Mouse (Mus musculus) hindbrain, embryonic 16.5 days (tissue): ENCODE results near the gene Zfp426. TPM values are rescaled to one million over a fixed set of nuclear protein-coding genes. Genes with fewer than 3 reads are reported as not detected.

ENCODE experiments used
- ATAC-seq: fragments of 200-750 bp; cut with Nextera tagmentation; 2 replicates; pipeline ENCODE4 v1.8.0; 2017; ENCODE audit warnings: moderate TSS enrichment, moderate library complexity
- H3K27ac ChIP-seq: fragments of 300-500 bp; sonication (generic); 2 replicates; pipeline ENCODE4 v1.5.1; 2014; ENCODE audit warnings: low read depth, mild to moderate bottlenecking, control low read depth, low read length, moderate library complexity
- H3K27me3 ChIP-seq: fragments of 300-500 bp; sonication (generic); replicated peaks from 2 replicates; pipeline ENCODE4 v1.6.1; 2014; ENCODE audit warnings: low read length; ENCODE audit not compliant: control insufficient read depth, insufficient read depth
- H3K36me3 ChIP-seq: fragments of 300-500 bp; sonication (generic); 2 replicates; pipeline ENCODE4 v1.6.1; 2014; ENCODE audit warnings: mild to moderate bottlenecking, low read length, moderate library complexity, mixed read lengths; ENCODE audit not compliant: control insufficient read depth, insufficient read depth
- H3K4me1 ChIP-seq: fragments of 300-500 bp; sonication (generic); 2 replicates; pipeline ENCODE4 v1.6.1; 2014; ENCODE audit warnings: low read depth, low read length; ENCODE audit not compliant: control insufficient read depth, insufficient read depth
- H3K4me2 ChIP-seq: fragments of 300-500 bp; sonication (generic); 2 replicates; pipeline ENCODE4 v1.6.1; 2014; ENCODE audit warnings: mild to moderate bottlenecking, low read length, control low read depth, moderate library complexity
- H3K4me3 ChIP-seq: fragments of 300-500 bp; sonication (generic); 2 replicates; pipeline ENCODE4 v1.5.1; 2014; ENCODE audit warnings: mild to moderate bottlenecking, low read length, control low read depth, moderate library complexity
- H3K9ac ChIP-seq: fragments of 300-500 bp; sonication (generic); 2 replicates; pipeline ENCODE4 v1.6.1; 2014; ENCODE audit warnings: low read depth, mild to moderate bottlenecking, control low read depth, low read length, moderate library complexity
- H3K9me3 ChIP-seq: fragments of 300-500 bp; sonication (generic); 2 replicates; pipeline ENCODE4 v1.6.1; 2014; ENCODE audit warnings: mild to moderate bottlenecking, low read length, moderate library complexity; ENCODE audit not compliant: control insufficient read depth
- WGBS: fragments of 180-500 bp; shearing (Covaris S2); extraction: QIAGEN DNeasy Blood & Tissue Kit; methylation state at CpG from one replicate; pipeline ENCODE4 v1.1.7; 2014; 5-methylcytosine and 5-hydroxymethylcytosine counted together
- polyA plus RNA-seq: library from polyadenylated mRNA; unstranded; fragments of >200 nt; fragmentation: Nextera tagmentation; extraction: Ambion mirVana; gene quantifications from 2 replicates; pipeline ENCODE4 v1.2.1, GENCODE M21; 2015

Zfp426 gene
- polyA plus RNA-seq = 31.6 and 33.9 TPM in 2 replicates

GRCm38 (mm10) chr9:20492527-20493233 lies at the start of gene Zfp426:
Gene Zfp426, minus strand, starts transcription at chr9:20492746.
- Histone ChIP-seq H3K4me2 (peak within 1 kb of the TSS; percentile 73), H3K9ac (peak within 1 kb of the TSS; percentile 88), H3K36me3 (peaks cover 6% of the 10 kb centered on the region), H3K4me3 (peak within 1 kb of the TSS; percentile 79), H3K27ac (peak within 1 kb of the TSS; percentile 96), H3K27me3 (no peaks in the 10 kb centered on the region), H3K9me3 (no peaks in the 10 kb centered on the region), H3K4me1 (peaks cover 28% of the 10 kb centered on the region)
- ATAC-seq = peak; percentile 98
- WGBS = 2% methylated on average over 40 of the region's 40 CpGs

- no peak for ATAC-seq
- 0 out of 2 replicates have a peak, but pooled peaks cover 2% of the 10 kb centered on the region for H3K27me3 ChIP-seq
- no peaks in the 10 kb centered on the region for H3K9me3 ChIP-seq
- no peaks in the 10 kb centered on the region for H3K36me3 ChIP-seq
- no peak overlapping the region for H3K4me3 ChIP-seq
- no peak overlapping the region for H3K27ac ChIP-seq
- H3K4me2 ChIP-seq = no peak overlapping the region
- 78% methylated on average over 2 of the region's 2 CpGs for WGBS
- H3K4me1 ChIP-seq = no peaks in the 10 kb centered on the region
- H3K9ac ChIP-seq = no peak overlapping the region
Observed at GRCm38 (mm10) chr9:20536598-20536997, 44.1 kb upstream of the Zfp426 start.

DNA sequence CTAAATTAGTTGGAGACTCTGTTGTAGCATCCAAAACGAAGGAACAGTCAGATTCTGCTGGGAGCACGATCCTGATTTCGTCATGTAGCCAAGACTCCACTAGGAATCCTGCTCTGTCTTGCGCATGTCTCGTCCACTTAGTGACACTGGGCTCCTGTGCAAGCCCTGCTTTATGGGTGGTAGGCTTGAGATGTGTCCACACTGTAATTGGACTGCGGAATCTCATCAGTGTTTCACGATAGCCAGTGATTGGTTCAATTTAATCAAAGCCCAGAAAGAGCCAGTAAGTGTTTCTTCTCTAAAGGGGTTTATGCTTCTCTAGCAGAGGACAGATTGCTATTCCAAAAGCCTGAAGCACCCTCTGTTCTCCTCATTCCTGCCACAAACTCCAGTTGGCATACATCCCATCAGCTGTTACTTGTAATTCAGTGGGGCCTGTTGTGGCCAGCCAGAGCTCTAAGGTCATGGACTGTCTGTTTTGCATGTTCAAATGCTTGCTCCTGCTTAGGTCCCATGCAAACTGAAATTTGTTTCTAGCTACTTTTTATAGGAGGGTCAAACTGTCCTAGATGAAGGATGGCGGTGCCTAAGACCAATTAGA lies 41.9 kb upstream of the Zfp426 start:
- H3K4me1 ChIP-seq = no peaks in the 10 kb centered on the region
- H3K27me3 ChIP-seq = 0 out of 2 replicates have a peak, but pooled peaks cover 2% of the 10 kb centered on the region
- ATAC-seq = no peak
- no peaks in the 10 kb centered on the region for H3K9me3 ChIP-seq
- WGBS = 80% methylated on average over 8 of the region's 8 CpGs
- no peak overlapping the region for H3K4me3 ChIP-seq
- H3K36me3 ChIP-seq = no peaks in the 10 kb centered on the region
- no peak overlapping the region for H3K4me2 ChIP-seq
- H3K27ac ChIP-seq = no peak overlapping the region
- H3K9ac ChIP-seq = no peak overlapping the region

DNA sequence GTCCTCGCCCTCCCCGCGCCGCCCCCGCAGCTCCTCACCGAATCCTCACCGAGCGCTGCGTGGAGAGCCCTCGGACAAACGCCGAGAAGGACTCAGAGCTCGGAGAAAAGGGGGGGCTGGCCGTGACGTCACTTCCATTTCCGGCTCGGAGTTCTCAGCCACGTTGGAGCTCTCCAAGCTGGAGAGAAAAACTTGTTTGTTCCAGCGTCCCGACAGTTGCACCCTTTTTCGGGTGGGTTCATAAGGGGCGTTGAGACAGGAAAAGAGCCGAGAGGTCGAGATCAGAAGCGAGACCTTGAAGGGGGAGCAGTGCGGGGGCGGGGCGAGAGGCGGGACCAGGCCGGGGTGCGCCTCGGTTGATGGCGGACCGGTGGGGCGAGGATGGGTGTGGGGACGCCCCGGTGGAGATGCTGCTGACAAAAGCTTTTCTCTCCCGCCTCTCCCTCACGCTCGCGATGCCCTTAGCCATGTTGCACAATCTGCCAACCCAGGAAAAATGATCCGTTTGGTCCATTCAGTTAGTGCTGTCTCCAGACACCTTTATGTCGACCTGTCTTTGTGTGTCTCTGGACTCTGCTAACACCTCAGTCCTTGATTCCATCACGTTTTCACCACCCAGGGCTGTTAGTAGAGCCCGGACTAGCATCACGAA lies 28.9 kb upstream of the Zfp426 start, which contains the start of gene Zfp266:
TSS of gene Zfp266 (minus strand) at position 112 of the 652 bp plus-strand sequence.
- peak within 1 kb of the TSS; percentile 85 for H3K4me2 ChIP-seq
- peak within 1 kb of the TSS; percentile 98 for H3K27ac ChIP-seq
- peaks cover 28% of the 10 kb centered on the region for H3K4me1 ChIP-seq
- H3K36me3 ChIP-seq = no peaks in the 10 kb centered on the region
- peak; percentile 96 for ATAC-seq
- H3K9me3 ChIP-seq = no peaks in the 10 kb centered on the region
- 0% methylated on average over 43 of the region's 46 CpGs for WGBS
- H3K9ac ChIP-seq = peak within 1 kb of the TSS; percentile 97
- H3K27me3 ChIP-seq = no peaks in the 10 kb centered on the region
- peak within 1 kb of the TSS; percentile 95 for H3K4me3 ChIP-seq

- no peaks in the 10 kb centered on the region for H3K36me3 ChIP-seq
- peaks cover 28% of the 10 kb centered on the region for H3K4me1 ChIP-seq
- no peak for ATAC-seq
- no peaks in the 10 kb centered on the region for H3K9me3 ChIP-seq
- H3K4me3 ChIP-seq = peak overlapping the region; percentile 95
- H3K27ac ChIP-seq = peak overlapping the region; percentile 98
- peak overlapping the region; percentile 85 for H3K4me2 ChIP-seq
- no peaks in the 10 kb centered on the region for H3K27me3 ChIP-seq
- H3K9ac ChIP-seq = peak overlapping the region; percentile 97
- 0% methylated on average over 17 of the region's 17 CpGs for WGBS
Observed at GRCm38 (mm10) chr9:20520531-20521210, 28.1 kb upstream of the Zfp426 start.

DNA sequence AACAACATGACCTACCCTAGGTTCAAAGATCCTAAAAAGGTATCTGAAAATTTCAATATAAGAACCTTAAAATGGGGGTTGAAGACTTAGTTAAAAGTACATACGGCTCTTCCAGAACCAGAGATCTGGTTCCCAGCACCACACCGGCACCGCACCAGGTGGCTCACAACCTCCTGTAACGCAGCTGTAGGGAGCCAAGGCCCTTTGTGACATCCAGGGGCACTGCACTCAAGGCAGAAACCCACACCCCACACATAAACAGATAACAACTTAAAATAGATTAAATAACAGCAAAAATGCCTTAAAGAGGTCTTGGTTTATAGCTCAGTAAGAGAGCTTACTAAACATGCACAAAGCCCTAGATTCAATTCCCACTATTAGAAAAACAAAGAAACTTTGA lies 27.4 kb upstream of the Zfp426 start:
- Histone ChIP-seq H3K9ac (peak overlapping the region; percentile 3; the same call in 1 of the 2 replicates), H3K36me3 (no peaks in the 10 kb centered on the region), H3K27ac (no peak overlapping the region), H3K9me3 (no peaks in the 10 kb centered on the region), H3K4me2 (peak overlapping the region; percentile 77), H3K27me3 (no peaks in the 10 kb centered on the region), H3K4me1 (peaks cover 29% of the 10 kb centered on the region), H3K4me3 (peak overlapping the region; percentile 45)
- no peak for ATAC-seq
- 11% methylated on average over 4 of the region's 4 CpGs for WGBS

DNA sequence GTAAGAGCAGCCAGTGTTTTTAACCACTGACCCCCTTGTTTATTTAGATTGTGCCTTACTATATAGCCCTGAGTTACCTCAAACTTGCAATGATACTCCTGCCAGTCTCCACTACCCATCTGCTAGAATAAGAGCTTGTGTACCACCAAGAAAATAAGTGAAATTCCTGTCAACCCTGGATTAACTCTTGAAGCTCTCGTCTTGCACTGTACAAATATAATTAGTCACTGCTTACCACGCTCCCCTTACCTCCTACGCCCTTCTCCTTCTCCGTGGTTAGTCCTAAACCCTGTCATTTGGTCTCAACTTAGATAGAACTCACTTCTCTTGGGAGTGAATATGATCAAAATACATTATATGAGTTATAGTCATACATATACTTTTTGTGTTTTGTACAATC lies 26.2 kb upstream of the Zfp426 start:
- Histone ChIP-seq H3K4me2 (peak overlapping the region; percentile 77), H3K27ac (no peak overlapping the region), H3K4me3 (no peak overlapping the region), H3K4me1 (peaks cover 34% of the 10 kb centered on the region), H3K9me3 (no peaks in the 10 kb centered on the region), H3K36me3 (no peaks in the 10 kb centered on the region), H3K27me3 (no peaks in the 10 kb centered on the region), H3K9ac (no peak overlapping the region)
- no peak for ATAC-seq
- WGBS = 89% methylated on average over 4 of the region's 4 CpGs

- no peak overlapping the region for H3K9ac ChIP-seq
- no peak overlapping the region for H3K4me2 ChIP-seq
- H3K4me3 ChIP-seq = no peak overlapping the region
- no peaks in the 10 kb centered on the region for H3K27me3 ChIP-seq
- no peaks in the 10 kb centered on the region for H3K9me3 ChIP-seq
- peaks cover 38% of the 10 kb centered on the region for H3K4me1 ChIP-seq
- ATAC-seq = no peak
- 95% methylated on average over 1 of the region's 1 CpGs for WGBS
- H3K36me3 ChIP-seq = no peaks in the 10 kb centered on the region
- no peak overlapping the region for H3K27ac ChIP-seq
Observed at GRCm38 (mm10) chr9:20517727-20518126, 25.2 kb upstream of the Zfp426 start.
